Mouse (Mus musculus) cortical plate, adult 2 months (tissue): ENCODE results near the gene Caln1. TPM values are rescaled to one million over a fixed set of nuclear protein-coding genes. Genes with fewer than 3 reads are reported as not detected.
"Not testable (repeated sequence)": the region's sequence is repeated elsewhere in the genome, so short reads cannot be mapped to it uniquely, and the experiment has no call there.

ENCODE experiments used
- H3K27ac ChIP-seq: fragments of 200-500 bp; 2 replicates; pipeline ENCODE4 v1.5.1; 2012; ENCODE audit warnings: low read length, control low read depth, inconsistent platforms; ENCODE audit not compliant: insufficient read depth
- H3K4me1 ChIP-seq: fragments of 200-500 bp; 2 replicates; pipeline ENCODE4 v1.6.1; 2011; ENCODE audit warnings: low read length; ENCODE audit not compliant: control insufficient read depth, insufficient read depth
- H3K4me3 ChIP-seq: fragments of 200-500 bp; 2 replicates; pipeline ENCODE4 v1.5.1; 2011; ENCODE audit warnings: mild to moderate bottlenecking, low read length, control low read depth; ENCODE audit not compliant: insufficient read depth
- CTCF ChIP-seq: fragments of 200-500 bp; IDR thresholded peaks from 2 replicates; pipeline ENCODE4 v1.5.1; 2011; ENCODE audit warnings: mild to moderate bottlenecking, control low read depth, low read length; ENCODE audit not compliant: insufficient read depth; ENCODE audit errors: extremely low read depth
- POLR2A ChIP-seq: fragments of 200-500 bp; IDR thresholded peaks from 2 replicates; pipeline ENCODE4 v1.6.1; 2011; ENCODE audit warnings: mild to moderate bottlenecking, low read length, control low read depth; ENCODE audit not compliant: insufficient read depth; ENCODE audit errors: extremely low read depth
- polyA plus RNA-seq: library from polyadenylated mRNA; depleted of rRNA; stranded (reverse); fragments of >200 nt; gene quantifications from 2 replicates; pipeline ENCODE4 v1.2.3, GENCODE M21; 2012

Caln1 gene
- polyA plus RNA-seq, 1 experiment: 48.6 TPM

DNA sequence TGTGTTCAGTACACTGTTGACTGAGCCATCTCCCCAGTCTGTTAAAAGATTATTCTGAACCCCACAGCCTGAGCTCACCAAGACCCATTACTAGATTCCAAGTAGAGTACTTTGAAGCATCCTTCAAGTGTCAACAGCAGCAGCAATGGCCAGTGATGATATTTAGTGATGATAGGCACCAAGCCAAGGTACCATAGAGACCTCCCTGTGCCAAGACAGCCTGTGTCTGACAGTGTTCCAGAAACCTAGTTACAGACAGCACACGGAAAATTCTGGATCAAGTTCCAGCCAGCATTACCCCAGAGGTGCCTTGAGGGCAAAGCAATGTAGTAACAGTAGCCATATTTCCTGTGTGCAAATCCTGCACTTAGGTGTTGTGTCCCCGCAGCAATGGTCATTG, 208.3 kb downstream of the Caln1 start:
- no peaks in the 10 kb centered on the region for H3K4me1 ChIP-seq
- no peak overlapping the region for H3K4me3 ChIP-seq
- no peak overlapping the region for H3K27ac ChIP-seq
- no peak for TF ChIP-seq POLR2A
- no peak for TF ChIP-seq CTCF

DNA sequence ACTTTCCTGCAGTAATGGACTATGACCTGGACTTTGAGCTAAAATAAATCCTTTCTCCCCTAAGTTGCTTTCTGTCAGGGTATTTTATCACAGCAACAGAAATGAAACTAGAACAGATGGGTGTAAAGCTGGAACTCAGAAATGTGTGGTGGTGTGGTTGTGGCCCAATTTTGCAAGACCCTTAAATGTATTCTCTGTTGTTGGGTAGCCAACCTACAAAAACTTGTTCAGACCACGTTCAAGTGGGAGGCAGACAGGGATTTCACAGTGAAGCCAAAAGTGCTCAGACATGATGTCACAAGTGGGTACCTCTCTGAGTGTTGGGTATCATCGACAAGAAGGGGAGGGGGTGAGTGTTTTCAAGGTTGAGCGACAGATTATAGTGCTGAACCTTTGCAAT, 214.8 kb downstream of the Caln1 start:
- no peak overlapping the region for H3K4me3 ChIP-seq
- TF ChIP-seq POLR2A (no peak), CTCF (no peak)
- H3K4me1 ChIP-seq: no peaks in the 10 kb centered on the region
- no peak overlapping the region for H3K27ac ChIP-seq

DNA sequence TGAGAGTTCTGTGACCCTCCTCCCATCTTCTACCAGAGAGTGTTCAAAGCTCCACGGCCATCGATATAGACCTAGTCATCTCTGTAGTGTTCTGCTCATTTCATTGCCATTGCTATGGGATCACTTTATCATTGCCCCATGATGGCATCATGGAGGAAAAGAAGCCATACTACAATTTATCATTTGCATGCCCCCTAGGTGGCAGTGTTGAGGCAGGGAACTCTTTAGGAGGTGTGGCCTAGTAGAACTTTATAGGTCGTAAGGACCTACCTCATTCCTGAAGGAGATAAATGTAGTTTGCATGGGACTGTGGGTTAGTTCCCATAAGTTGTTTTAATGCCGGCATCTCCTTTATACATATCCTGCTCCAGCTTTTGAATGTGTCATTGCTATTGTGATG, 217.0 kb downstream of the Caln1 start:
- Histone ChIP-seq H3K4me1 (no peaks in the 10 kb centered on the region), H3K27ac (no peak overlapping the region), H3K4me3 (no peak overlapping the region)
- TF ChIP-seq POLR2A (no peak), CTCF (0 out of 2 replicates have a peak, but pooled peaks have one; percentile 15)

DNA sequence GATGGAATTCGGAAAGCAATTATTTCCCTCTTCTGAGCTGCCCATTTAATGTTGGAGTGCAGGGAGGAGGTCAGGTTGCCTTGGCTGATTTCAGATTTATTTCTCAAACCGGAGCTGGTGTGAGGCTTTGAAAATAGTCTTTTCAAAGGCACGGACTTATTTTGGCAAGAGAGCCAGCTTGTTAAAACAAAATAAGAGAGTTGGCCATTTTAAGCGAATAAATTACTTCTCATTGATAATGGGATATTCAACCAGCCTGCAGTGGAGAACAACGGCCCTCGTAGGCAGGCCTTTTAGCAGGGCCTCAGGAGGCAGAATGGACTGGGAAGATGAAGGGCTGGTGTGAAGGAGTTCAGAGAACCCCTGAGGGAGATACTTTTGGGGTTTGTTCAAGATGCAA, 227.3 kb downstream of the Caln1 start:
- Histone ChIP-seq H3K4me3 (no peak overlapping the region), H3K4me1 (no peaks in the 10 kb centered on the region), H3K27ac (no peak overlapping the region)
- TF ChIP-seq CTCF (no peak), POLR2A (no peak)

DNA sequence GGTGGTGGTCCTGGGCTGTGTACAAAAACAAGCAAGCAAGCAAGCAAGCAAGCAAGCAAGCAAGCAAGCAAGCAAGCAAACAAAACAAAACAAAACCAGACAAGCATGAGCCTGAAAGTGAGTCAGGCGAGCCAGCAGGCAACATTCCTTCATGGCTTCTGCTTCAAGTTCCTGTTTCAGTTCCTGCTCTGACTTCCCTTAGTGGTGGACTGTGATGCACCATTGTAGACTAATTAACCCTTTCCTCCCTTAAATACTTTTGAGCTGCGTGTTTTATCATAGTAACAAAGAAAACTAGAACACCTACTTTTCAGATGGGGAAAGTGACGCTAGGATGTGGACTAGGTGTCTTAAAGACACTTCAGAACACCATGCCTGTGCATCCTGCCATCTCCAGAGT, 244.4 kb downstream of the Caln1 start:
- Histone ChIP-seq H3K4me1 (0 out of 2 replicates have a peak, but pooled peaks cover 1% of the 10 kb centered on the region), H3K4me3 (no peak overlapping the region), H3K27ac (no peak overlapping the region)
- TF ChIP-seq CTCF: no peak
- no peak for TF ChIP-seq POLR2A

DNA sequence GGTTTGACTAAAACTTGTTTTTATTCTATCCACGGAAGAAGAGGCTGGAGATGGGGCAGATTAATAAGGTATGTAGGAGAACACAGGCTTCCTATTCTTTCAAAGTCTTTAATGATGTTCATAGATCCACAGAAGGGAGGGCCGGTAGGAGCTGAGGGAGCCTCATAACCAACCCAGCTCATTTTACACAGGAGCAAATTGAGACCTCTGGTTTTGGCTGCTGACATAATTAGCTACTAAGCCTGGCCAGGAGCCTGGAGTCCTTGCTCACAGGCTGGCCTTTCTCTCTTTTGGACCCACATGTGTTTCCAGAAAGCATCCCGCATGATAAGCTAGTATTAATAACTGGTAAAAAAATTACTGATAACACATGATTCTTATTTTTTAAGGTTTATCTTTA, 245.0 kb downstream of the Caln1 start:
- Histone ChIP-seq H3K4me3 (no peak overlapping the region), H3K4me1 (0 out of 2 replicates have a peak, but pooled peaks cover 1% of the 10 kb centered on the region), H3K27ac (no peak overlapping the region)
- TF ChIP-seq CTCF (no peak), POLR2A (no peak)

DNA sequence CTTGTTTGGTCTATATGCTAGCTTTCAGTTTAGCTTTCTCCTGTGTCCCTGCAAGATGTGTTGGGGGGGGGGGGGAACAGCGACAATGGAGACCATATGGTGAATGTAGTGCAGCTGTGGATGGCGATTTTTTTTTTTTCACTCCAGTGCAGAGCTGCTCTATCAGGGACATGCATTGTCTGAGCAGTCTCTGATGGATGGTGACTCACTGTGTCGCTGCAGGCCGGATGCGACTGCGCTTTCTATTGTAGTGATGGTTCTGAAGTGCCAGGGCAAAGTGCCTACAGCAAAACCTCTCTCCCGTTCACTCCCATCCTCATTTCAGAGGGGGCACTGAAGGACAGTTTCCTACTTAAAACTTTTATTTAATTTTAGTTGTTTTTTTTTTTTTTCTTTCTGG, 250.8 kb downstream of the Caln1 start:
- no peak for TF ChIP-seq POLR2A
- no peak for TF ChIP-seq CTCF
- H3K4me1 ChIP-seq: no peaks in the 10 kb centered on the region; the same call in 1 of the 2 replicates
- H3K27ac ChIP-seq: no peak overlapping the region
- H3K4me3 ChIP-seq: no peak overlapping the region

DNA sequence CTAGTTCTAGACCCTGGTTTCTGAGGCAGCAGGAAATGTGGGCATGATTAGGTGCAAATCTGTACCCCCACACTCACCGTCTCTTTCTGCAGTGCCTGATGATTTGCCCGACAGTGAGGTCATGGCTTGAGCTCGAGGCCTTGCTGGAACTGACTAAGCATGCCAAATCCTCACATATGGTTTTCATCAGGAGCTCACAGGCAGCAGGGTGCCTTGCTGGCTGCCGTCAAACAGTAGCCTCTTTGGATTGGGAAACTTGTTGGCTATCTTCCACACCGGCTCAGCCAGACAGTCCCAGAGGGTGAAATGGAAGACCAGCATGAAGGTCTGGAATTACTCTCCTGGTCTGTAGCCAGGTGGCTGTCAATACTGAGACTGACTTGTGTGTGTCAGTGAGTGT, 254.0 kb downstream of the Caln1 start:
- Histone ChIP-seq H3K4me1 (no peaks in the 10 kb centered on the region; the same call in 1 of the 2 replicates), H3K4me3 (no peak overlapping the region), H3K27ac (no peak overlapping the region)
- TF ChIP-seq CTCF (no peak), POLR2A (no peak)

DNA sequence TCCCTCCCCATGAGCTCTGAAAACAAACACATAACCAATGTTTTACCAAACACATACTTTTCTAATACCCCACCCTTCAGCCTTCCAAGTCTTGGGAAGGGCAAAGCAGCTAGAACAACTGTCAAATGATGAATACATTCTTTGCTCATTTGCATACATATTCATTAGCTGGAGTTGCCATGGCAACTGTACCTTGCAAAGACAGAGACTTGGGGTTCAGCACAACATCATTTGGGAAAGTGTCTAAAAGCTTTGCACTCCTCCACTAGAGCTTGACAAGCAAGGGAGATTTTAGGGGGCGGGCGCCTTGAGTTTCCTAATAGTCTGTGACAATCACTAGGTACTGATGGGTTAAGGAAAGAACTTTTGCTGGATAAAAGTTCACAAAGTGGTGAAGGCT, 258.5 kb downstream of the Caln1 start:
- Histone ChIP-seq H3K4me1 (no peaks in the 10 kb centered on the region; the same call in none of the 2 replicates), H3K4me3 (no peak overlapping the region), H3K27ac (no peak overlapping the region)
- TF ChIP-seq CTCF (no peak), POLR2A (no peak)

DNA sequence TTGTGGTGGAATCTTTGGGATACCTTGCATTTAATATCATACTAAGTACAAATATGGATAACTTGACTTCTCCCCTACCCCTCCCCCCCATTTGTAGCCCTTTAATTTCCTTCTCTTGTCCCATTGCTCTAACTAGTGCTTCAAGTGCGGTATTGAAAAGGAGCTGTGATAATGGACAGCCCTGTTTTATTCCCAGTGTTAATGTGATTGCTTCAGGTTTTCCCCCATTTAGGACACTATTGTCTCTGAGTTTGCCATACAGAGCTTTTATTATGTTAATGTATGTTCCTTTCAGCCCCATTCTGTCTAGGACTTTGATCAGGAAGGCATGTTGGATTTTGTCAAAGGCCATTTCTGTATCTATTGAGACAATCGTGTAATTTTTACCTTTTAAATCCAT, 266.1 kb downstream of the Caln1 start:
- Histone ChIP-seq H3K4me1 (no peaks in the 10 kb centered on the region), H3K4me3 (no peak overlapping the region), H3K27ac (no peak overlapping the region)
- TF ChIP-seq POLR2A (no peak), CTCF (no peak)

DNA sequence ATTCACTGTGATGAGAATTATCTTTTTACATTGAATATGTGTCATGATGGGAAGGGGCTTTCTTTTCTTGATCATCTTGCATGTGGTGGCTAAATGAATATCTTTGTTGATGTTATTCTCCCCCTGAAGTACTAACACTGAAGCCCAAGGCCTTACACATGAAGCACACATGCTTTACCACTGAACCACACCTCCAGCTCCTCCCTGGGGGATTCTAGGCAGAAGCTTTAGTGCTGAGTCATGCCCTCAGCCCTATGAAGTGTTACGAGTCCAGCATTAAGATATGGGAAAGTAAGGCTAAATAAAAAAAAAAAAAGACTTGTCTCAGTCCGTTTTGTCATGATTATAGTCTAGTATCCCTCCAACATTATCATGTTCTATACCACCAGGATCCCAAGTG, 272.6 kb downstream of the Caln1 start:
- TF ChIP-seq POLR2A (no peak), CTCF (no peak)
- Histone ChIP-seq H3K4me3 (no peak overlapping the region), H3K27ac (no peak overlapping the region), H3K4me1 (no peaks in the 10 kb centered on the region)

DNA sequence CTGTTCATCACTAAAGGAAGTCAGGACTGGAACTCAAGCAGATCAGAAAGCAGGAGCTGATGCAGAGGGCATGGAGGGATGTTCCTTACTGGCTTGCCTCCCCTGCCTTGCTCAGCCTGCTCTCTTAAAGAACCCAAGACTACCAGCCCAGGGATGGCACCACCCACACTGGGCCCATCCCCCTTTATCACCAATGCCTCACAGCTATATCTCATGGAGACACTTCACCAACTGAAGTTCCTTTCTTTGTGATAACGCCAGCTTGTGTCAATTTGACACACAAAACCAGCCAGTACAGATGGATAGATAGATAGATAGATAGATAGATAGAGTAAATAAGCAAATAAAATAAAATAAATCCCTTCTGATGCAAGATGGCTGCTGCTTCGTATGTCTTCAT, 276.9 kb downstream of the Caln1 start:
- H3K4me1 ChIP-seq, H3K27ac ChIP-seq, H3K4me3 ChIP-seq: not testable (repeated sequence)
